Mouse (Mus musculus): ENCODE measurements around the gene Arhgap42. TPM values are rescaled to one million over a fixed set of nuclear protein-coding genes. Genes with fewer than 3 reads are reported as not detected.
A peak's percentile ranks its signal among the peaks of the same experiment; 100 is the strongest.

Gene Arhgap42
- polyA plus RNA-seq, 1 experiment: 9.7 TPM

- TF ChIP-seq CTCF (IDR thresholded peaks at IDR 0.05; ENCODE audit: borderline replicate concordance, extremely low read depth, insufficient read depth, insufficient read length) (no peak), POLR2A (IDR thresholded peaks at IDR 0.05; ENCODE audit: borderline replicate concordance, extremely low read depth, insufficient read depth, insufficient read length, poor library complexity, severe bottlenecking) (no peak)
- DNase-seq (ENCODE audit: low read depth): no peak
Observed at GRCm38 (mm10) chr9:9015108-9015507, 223.8 kb downstream of the Arhgap42 start.

GRCm38 (mm10) chr9:9001170-9001569 is 237.7 kb downstream of the Arhgap42 start:
- TF ChIP-seq CTCF (IDR thresholded peaks at IDR 0.05; ENCODE audit: borderline replicate concordance, extremely low read depth, insufficient read depth, insufficient read length) (no peak), POLR2A (IDR thresholded peaks at IDR 0.05; ENCODE audit: borderline replicate concordance, extremely low read depth, insufficient read depth, insufficient read length, poor library complexity, severe bottlenecking) (no peak)
- DNase-seq (ENCODE audit: low read depth): peak; percentile 18

GRCm38 (mm10) chr9:8996494-8996893 is 242.4 kb downstream of the Arhgap42 start:
- DNase-seq (ENCODE audit: low read depth): no peak
- TF ChIP-seq CTCF (IDR thresholded peaks at IDR 0.05; ENCODE audit: borderline replicate concordance, extremely low read depth, insufficient read depth, insufficient read length) (no peak), POLR2A (IDR thresholded peaks at IDR 0.05; ENCODE audit: borderline replicate concordance, extremely low read depth, insufficient read depth, insufficient read length, poor library complexity, severe bottlenecking) (no peak)

GRCm38 (mm10) chr9:8982315-8982714 is 256.6 kb downstream of the Arhgap42 start:
- no peak for DNase-seq (ENCODE audit: low read depth)
- TF ChIP-seq POLR2A (IDR thresholded peaks at IDR 0.05; ENCODE audit: borderline replicate concordance, extremely low read depth, insufficient read depth, insufficient read length, poor library complexity, severe bottlenecking): no peak
- TF ChIP-seq CTCF (IDR thresholded peaks at IDR 0.05; ENCODE audit: borderline replicate concordance, extremely low read depth, insufficient read depth, insufficient read length): no peak

GRCm38 (mm10) chr9:8977775-8978174 is 261.1 kb downstream of the Arhgap42 start:
- peak; percentile 62 for DNase-seq (ENCODE audit: low read depth)
- TF ChIP-seq POLR2A (IDR thresholded peaks at IDR 0.05; ENCODE audit: borderline replicate concordance, extremely low read depth, insufficient read depth, insufficient read length, poor library complexity, severe bottlenecking) (no peak), CTCF (IDR thresholded peaks at IDR 0.05; ENCODE audit: borderline replicate concordance, extremely low read depth, insufficient read depth, insufficient read length) (no peak)

- TF ChIP-seq CTCF (IDR thresholded peaks at IDR 0.05; ENCODE audit: borderline replicate concordance, extremely low read depth, insufficient read depth, insufficient read length) (no peak), POLR2A (IDR thresholded peaks at IDR 0.05; ENCODE audit: borderline replicate concordance, extremely low read depth, insufficient read depth, insufficient read length, poor library complexity, severe bottlenecking) (no peak)
- DNase-seq (ENCODE audit: low read depth): no peak
Observed at GRCm38 (mm10) chr9:8971491-8971890, 267.4 kb downstream of the Arhgap42 start, which contains the start of gene Gm16485. Gene Gm16485 (plus strand): TSS chr9:8971791.

GRCm38 (mm10) chr9:8970240-8970639 is 268.7 kb downstream of the Arhgap42 start:
- peak; percentile 42 for DNase-seq (ENCODE audit: low read depth)

GRCm38 (mm10) chr9:8964512-8965133 is 274.3 kb downstream of the Arhgap42 start:
- peak; percentile 63 for DNase-seq (ENCODE audit: low read depth)
- peak; percentile 63; the same call in 1 of the 2 replicates for TF ChIP-seq CTCF (IDR thresholded peaks at IDR 0.05; ENCODE audit: borderline replicate concordance, extremely low read depth, insufficient read depth, insufficient read length)
- no peak for TF ChIP-seq POLR2A (IDR thresholded peaks at IDR 0.05; ENCODE audit: borderline replicate concordance, extremely low read depth, insufficient read depth, insufficient read length, poor library complexity, severe bottlenecking)

More at GRCm38 (mm10) chr9:8970240-8970639, 268.7 kb downstream of the Arhgap42 start:
- TF ChIP-seq POLR2A (IDR thresholded peaks at IDR 0.05; ENCODE audit: borderline replicate concordance, extremely low read depth, insufficient read depth, insufficient read length, poor library complexity, severe bottlenecking) (no peak), CTCF (IDR thresholded peaks at IDR 0.05; ENCODE audit: borderline replicate concordance, extremely low read depth, insufficient read depth, insufficient read length) (no peak)

GRCm38 (mm10) chr9:8953306-8953705 is 285.6 kb downstream of the Arhgap42 start:
- no peak for TF ChIP-seq CTCF (IDR thresholded peaks at IDR 0.05; ENCODE audit: borderline replicate concordance, extremely low read depth, insufficient read depth, insufficient read length)
- DNase-seq (ENCODE audit: low read depth): no peak

Data from brain, embryonic 14.5 days (tissue).